In the genomic region with DNA sequence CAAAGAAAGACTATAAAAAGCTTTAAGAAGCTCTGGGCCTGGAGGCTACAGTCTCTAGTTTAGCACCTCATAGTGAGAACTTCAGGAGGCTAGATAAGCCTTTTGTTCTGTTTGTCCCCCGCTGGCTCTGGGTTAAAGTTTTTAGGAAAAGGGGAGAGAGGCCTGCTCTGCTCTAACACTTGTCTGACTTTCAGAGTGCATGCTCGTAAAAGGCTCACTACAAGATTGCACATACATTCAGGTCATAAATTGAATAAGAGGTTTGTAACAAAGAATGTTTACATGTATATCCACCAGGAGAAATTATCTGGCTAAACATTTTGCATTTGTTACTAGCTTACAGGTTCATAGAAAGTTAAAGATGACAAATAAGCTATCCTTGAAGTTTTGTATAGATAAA, we compare ENCODE assay signal across 24 mouse cellular contexts. TPM values are rescaled to one million over a fixed set of nuclear protein-coding genes. Genes with fewer than 3 reads are reported as not detected.
DNase-seq lines count a peak whose midpoint lies in the region; ATAC-seq lines count a peak whose summit lies in the region.
"Had no signal": no experiment of that assay in that cellular context is flagged by ENCODE, and none has a peak within 500 bp of the region (broad histone marks: within the 10 kb centered on the region; RNA-seq: fewer than 3 reads in every experiment).

No protein-coding gene starts in this region.

- 73% methylated on average over 2 of the region's 2 CpGs for WGBS in heart, embryonic 11.5 days (ENCODE audit: insufficient replicate concordance)

- no peaks in the 10 kb centered on the region for H3K36me3 ChIP-seq in heart, embryonic 11.5 days (ENCODE audit: control insufficient read depth, insufficient read depth, low read length)
- H3K36me3 ChIP-seq: embryonic facial prominence, embryonic 10.5 days; embryonic facial prominence, embryonic 12.5 days; forebrain, embryonic 15.5 days; G1E had no signal

- no peaks in the 10 kb centered on the region for H3K27me3 ChIP-seq in heart, embryonic 11.5 days (ENCODE audit: control insufficient read depth, insufficient read depth, low read length)
- H3K27me3 ChIP-seq: CH12.LX; embryonic facial prominence, embryonic 12.5 days; forebrain, embryonic 13.5 days; forebrain, embryonic 15.5 days; Patski had no signal

- no peaks in the 10 kb centered on the region for H3K9me3 ChIP-seq in heart, embryonic 11.5 days (replicated peaks; ENCODE audit: control insufficient read depth, low read length)
- H3K9me3 ChIP-seq: embryonic facial prominence, embryonic 12.5 days; forebrain, embryonic 13.5 days; forebrain, embryonic 15.5 days; G1E had no signal

- no peak overlapping the region for H3K27ac ChIP-seq in heart, embryonic 11.5 days (ENCODE audit: low read depth, low read length)
- H3K27ac ChIP-seq: embryonic facial prominence, embryonic 10.5 days; embryonic facial prominence, embryonic 12.5 days; forebrain, embryonic 13.5 days; forebrain, embryonic 15.5 days had no signal

- H3K4me1 ChIP-seq in heart, embryonic 11.5 days (ENCODE audit: control insufficient read depth, insufficient read depth, low read length) = no peaks in the 10 kb centered on the region
- H3K4me1 ChIP-seq: embryonic facial prominence, embryonic 10.5 days; embryonic facial prominence, embryonic 12.5 days; forebrain, embryonic 13.5 days; forebrain, embryonic 15.5 days had no signal

- DNase-seq in heart, adult 11 months = peak; percentile 9
- peak; percentile 46 for DNase-seq in R1 (ENCODE audit: low read depth, low spot score)
- no peak for DNase-seq in spleen, postnatal 36 days (ENCODE audit: low spot score in 2 of 2)
- DNase-seq in layer of hippocampus, adult 11-12 months (ENCODE audit: low spot score) = no peak
- DNase-seq: adrenal gland, adult 8-10 months; adrenal gland, postnatal 14 days; adrenal gland, postnatal 36 days; B cell, adult 2 months; cerebellum, adult 11-12 months; cerebellum, adult 2 months; cerebellum, adult 9-10 months; cerebellum, postnatal 10 days; cerebellum, postnatal 25 days; forebrain, postnatal 0 days had no signal

- no peak overlapping the region for H3K4me3 ChIP-seq in heart, embryonic 11.5 days (ENCODE audit: low read depth, low read length)
- H3K4me3 ChIP-seq: embryonic facial prominence, embryonic 10.5 days; embryonic facial prominence, embryonic 12.5 days; forebrain, embryonic 13.5 days; forebrain, embryonic 15.5 days had no signal

- no peak overlapping the region for H3K4me2 ChIP-seq in heart, embryonic 11.5 days
- H3K4me2 ChIP-seq: embryonic facial prominence, embryonic 12.5 days; forebrain, embryonic 13.5 days; forebrain, embryonic 15.5 days had no signal

- ATAC-seq in heart, embryonic 11.5 days (replicated peaks; ENCODE audit: insufficient number of reproducible peaks, low FRiP score, low TSS enrichment) = no peak
- ATAC-seq: activated CD4-positive, CD25-positive, alpha-beta regulatory T cell, adult 4 months; CD4-positive, CD25-positive, alpha-beta regulatory T cell, adult 4 months; forebrain, embryonic 13.5 days; forebrain, embryonic 15.5 days; forebrain, postnatal 0 days; Patski had no signal

- no peak overlapping the region for H3K9ac ChIP-seq in heart, embryonic 11.5 days (ENCODE audit: low read depth, low read length)
- H3K9ac ChIP-seq: embryonic facial prominence, embryonic 12.5 days; forebrain, embryonic 13.5 days; forebrain, embryonic 15.5 days; forebrain, postnatal 0 days had no signal

RNA-seq across cellular contexts. Expression of a gene that starts 23.6 kb away (rescaled TPM):
- polyA plus RNA-seq in heart, embryonic 11.5 days (2014; fragmentation: Nextera tagmentation; extraction: Ambion mirVana) = 2.0 TPM in 2 replicates
- polyA plus RNA-seq: activated CD4-positive, CD25-positive, alpha-beta regulatory T cell, adult 4 months; CD4-positive, CD25-positive, alpha-beta regulatory T cell, adult 4 months had no signal

Comparison
In these comparisons a context has a peak if more than half of its experiments do, and no peak if none do; other contexts are left out.
1. DNase-seq: peak in heart, adult 11 months (single experiment) and R1 (single experiment); none in spleen, postnatal 36 days (0 of 2) and layer of hippocampus, adult 11-12 months (single experiment).